Mouse (Mus musculus): ENCODE measurements at regions not wholly inside any gene's neighbourhood (a gene's known extent, or its start where the extent isn't known, plus 50 kb on each side); places are given as distances from the start of the nearest gene placed in this dataset.

DNA sequence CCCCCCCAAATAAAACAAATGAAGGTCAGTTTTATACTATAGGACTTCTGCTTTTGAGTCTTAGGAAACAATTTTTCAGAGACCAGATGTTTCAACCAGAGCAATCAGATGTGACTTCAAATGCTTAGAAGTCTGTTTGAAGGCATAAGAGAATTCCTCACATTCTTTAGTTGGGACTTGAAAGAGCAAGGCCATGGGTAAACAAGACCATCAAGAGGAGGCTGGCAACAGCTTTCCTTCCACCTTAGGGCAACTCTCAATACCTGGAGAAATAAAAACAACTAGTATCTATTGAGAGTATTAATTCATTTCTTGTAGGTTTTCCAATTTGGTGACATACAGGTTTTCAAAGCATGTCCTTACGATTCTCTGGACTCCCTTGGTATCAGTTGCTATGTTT lies 381.8 kb upstream of the Zfp462 start:
- TF ChIP-seq CTCF (IDR thresholded peaks at IDR 0.05; ENCODE audit: insufficient read depth, low read length), result no peak
- no peak for TF ChIP-seq POLR2A (IDR thresholded peaks at IDR 0.05; ENCODE audit: borderline replicate concordance, extremely low read depth, low read depth, low read length)
